ENCODE assay signal across 9 mouse cellular contexts in genomic region chr15:80053381-80054033, GRCm38 (mm10). TPM values are rescaled to one million over a fixed set of nuclear protein-coding genes. Genes with fewer than 3 reads are reported as not detected.
A peak's percentile ranks its signal among the peaks of the same experiment; 100 is the strongest.
DNase-seq lines count a peak whose midpoint lies in the region; ATAC-seq lines count a peak whose summit lies in the region.
"Had no signal": no experiment of that assay in that cellular context is flagged by ENCODE, and none has a peak within 500 bp of the region (broad histone marks: within the 10 kb centered on the region; RNA-seq: fewer than 3 reads in every experiment).

No protein-coding gene starts in this region.

- no peak for DNase-seq in forebrain, embryonic 10.5 days (ENCODE audit: extremely low spot score, low spot score)
- peak; percentile 56 to 66 for DNase-seq in kidney, postnatal 25 days
- peak; percentile 31 for DNase-seq in lung, postnatal 25 days (ENCODE audit: low spot score)
- no peak for DNase-seq in urinary bladder, postnatal 25 days (ENCODE audit: low spot score)
- no peak for DNase-seq in layer of hippocampus, postnatal 14 days (ENCODE audit: low spot score in 2 of 2)
- DNase-seq: embryo, embryonic 11 days had no signal

- no peaks in the 10 kb centered on the region for H3K9me3 ChIP-seq in forebrain, embryonic 10.5 days
- H3K9me3 ChIP-seq in forebrain, embryonic 13.5 days (replicated peaks) = no peaks in the 10 kb centered on the region
- no peaks in the 10 kb centered on the region for H3K9me3 ChIP-seq in kidney, embryonic 15.5 days (replicated peaks)
- H3K9me3 ChIP-seq in heart, embryonic 12.5 days (replicated peaks) = no peaks in the 10 kb centered on the region

- no peak overlapping the region for H3K4me3 ChIP-seq in forebrain, embryonic 10.5 days
- H3K4me3 ChIP-seq in forebrain, embryonic 13.5 days = no peak overlapping the region
- no peak overlapping the region for H3K4me3 ChIP-seq in kidney, embryonic 15.5 days (replicated peaks)
- H3K4me3 ChIP-seq in heart, embryonic 12.5 days = no peak overlapping the region

- no peaks in the 10 kb centered on the region for H3K27me3 ChIP-seq in forebrain, embryonic 10.5 days (ENCODE audit: poor library complexity, severe bottlenecking)
- no peaks in the 10 kb centered on the region for H3K27me3 ChIP-seq in forebrain, embryonic 13.5 days
- H3K27me3 ChIP-seq in kidney, embryonic 15.5 days = no peaks in the 10 kb centered on the region
- no peaks in the 10 kb centered on the region for H3K27me3 ChIP-seq in heart, embryonic 12.5 days (replicated peaks)

- peaks cover 24% of the 10 kb centered on the region for H3K4me1 ChIP-seq in forebrain, embryonic 10.5 days
- no peaks in the 10 kb centered on the region for H3K4me1 ChIP-seq in forebrain, embryonic 13.5 days
- peaks cover 24% of the 10 kb centered on the region for H3K4me1 ChIP-seq in kidney, embryonic 15.5 days
- peaks cover 37% of the 10 kb centered on the region for H3K4me1 ChIP-seq in heart, embryonic 12.5 days (replicated peaks)

- H3K36me3 ChIP-seq in forebrain, embryonic 10.5 days (replicated peaks) = no peaks in the 10 kb centered on the region
- no peaks in the 10 kb centered on the region for H3K36me3 ChIP-seq in forebrain, embryonic 13.5 days (ENCODE audit: poor library complexity, severe bottlenecking)
- H3K36me3 ChIP-seq in kidney, embryonic 15.5 days = no peaks in the 10 kb centered on the region
- H3K36me3 ChIP-seq in heart, embryonic 12.5 days = no peaks in the 10 kb centered on the region

- 77% methylated on average over 8 of the region's 8 CpGs for WGBS in forebrain, embryonic 10.5 days
- 63% methylated on average over 8 of the region's 8 CpGs for WGBS in forebrain, embryonic 13.5 days
- WGBS in kidney, embryonic 15.5 days = 74% methylated on average over 8 of the region's 8 CpGs
- 73% methylated on average over 8 of the region's 8 CpGs for WGBS in heart, embryonic 12.5 days

- H3K27ac ChIP-seq in forebrain, embryonic 10.5 days = peak overlapping the region; percentile 67
- H3K27ac ChIP-seq in forebrain, embryonic 13.5 days = no peak overlapping the region
- no peak overlapping the region for H3K27ac ChIP-seq in kidney, embryonic 15.5 days
- 0 out of 2 replicates have a peak overlapping the region, but pooled peaks have one; percentile 10 for H3K27ac ChIP-seq in heart, embryonic 12.5 days (ENCODE audit: poor library complexity, severe bottlenecking)

- no peak overlapping the region for H3K4me2 ChIP-seq in forebrain, embryonic 13.5 days
- H3K4me2 ChIP-seq in kidney, embryonic 15.5 days = no peak overlapping the region
- no peak overlapping the region for H3K4me2 ChIP-seq in heart, embryonic 12.5 days

- ATAC-seq in forebrain, embryonic 13.5 days = no peak
- ATAC-seq in kidney, embryonic 15.5 days (replicated peaks; ENCODE audit: low FRiP score) = no peak; the same call in 1 of the 2 replicates
- no peak for ATAC-seq in heart, embryonic 12.5 days (ENCODE audit: insufficient number of reproducible peaks, low FRiP score)

- H3K9ac ChIP-seq in forebrain, embryonic 13.5 days = no peak overlapping the region
- no peak overlapping the region for H3K9ac ChIP-seq in kidney, embryonic 15.5 days
- no peak overlapping the region for H3K9ac ChIP-seq in heart, embryonic 12.5 days

RNA-seq across cellular contexts. Expression of gene Syngr1, which starts 37.6 kb away (rescaled TPM):
- 10.5 and 11.2 TPM in 2 replicates for polyA plus RNA-seq in forebrain, embryonic 10.5 days (2016; fragmentation: Nextera tagmentation; extraction: Ambion mirVana)
- polyA plus RNA-seq in forebrain, embryonic 13.5 days (2015; fragmentation: Nextera tagmentation; extraction: Ambion mirVana) = 21.5 and 22.8 TPM in 2 replicates
- polyA plus RNA-seq in kidney, embryonic 15.5 days (2015; fragmentation: Nextera tagmentation; extraction: Ambion mirVana) = 10.9 and 11.2 TPM in 2 replicates
- 17.2 and 19.0 TPM in 2 replicates for polyA plus RNA-seq in heart, embryonic 12.5 days (2016; fragmentation: Nextera tagmentation; extraction: Ambion mirVana)
- 100 to 1,000 TPM; 462 to 472 TPM for total RNA-seq in layer of hippocampus, postnatal 14 days (2021)

RNA-seq across cellular contexts. Expression of gene Rpl3, which starts 38.2 kb away (rescaled TPM):
- 1,023 and 1,061 TPM in 2 replicates for polyA plus RNA-seq in forebrain, embryonic 10.5 days (2016; fragmentation: Nextera tagmentation; extraction: Ambion mirVana)
- polyA plus RNA-seq in forebrain, embryonic 13.5 days (2015; fragmentation: Nextera tagmentation; extraction: Ambion mirVana) = 733 and 735 TPM in 2 replicates
- polyA plus RNA-seq in kidney, embryonic 15.5 days (2015; fragmentation: Nextera tagmentation; extraction: Ambion mirVana) = 1,112 and 1,115 TPM in 2 replicates
- 601 and 631 TPM in 2 replicates for polyA plus RNA-seq in heart, embryonic 12.5 days (2016; fragmentation: Nextera tagmentation; extraction: Ambion mirVana)
- total RNA-seq in layer of hippocampus, postnatal 14 days (2021) = 100 to 1,000 TPM; 460 to 491 TPM

RNA-seq across cellular contexts. Expression of gene Pdgfb, which starts 38.7 kb away (rescaled TPM):
- 1.8 TPM in 2 replicates for polyA plus RNA-seq in forebrain, embryonic 10.5 days (2016; fragmentation: Nextera tagmentation; extraction: Ambion mirVana)
- polyA plus RNA-seq in forebrain, embryonic 13.5 days (2015; fragmentation: Nextera tagmentation; extraction: Ambion mirVana) = 1.9 and 2.1 TPM in 2 replicates
- polyA plus RNA-seq in kidney, embryonic 15.5 days (2015; fragmentation: Nextera tagmentation; extraction: Ambion mirVana) = 3.8 and 5.1 TPM in 2 replicates
- polyA plus RNA-seq in heart, embryonic 12.5 days (2016; fragmentation: Nextera tagmentation; extraction: Ambion mirVana) = 1.7 and 2.3 TPM in 2 replicates
- 10 to 100 TPM; 45.4 to 48.1 TPM for total RNA-seq in layer of hippocampus, postnatal 14 days (2021)

Comparison
In these comparisons a context has a peak if more than half of its experiments do, and no peak if none do; other contexts are left out.
1. H3K27ac ChIP-seq: peak in forebrain, embryonic 10.5 days (single experiment) and heart, embryonic 12.5 days (single experiment); none in forebrain, embryonic 13.5 days (single experiment) and kidney, embryonic 15.5 days (single experiment).
2. DNase-seq: peak in kidney, postnatal 25 days (2 of 2) and lung, postnatal 25 days (single experiment); none in forebrain, embryonic 10.5 days (single experiment), urinary bladder, postnatal 25 days (single experiment) and layer of hippocampus, postnatal 14 days (0 of 2).